Mouse (Mus musculus) kidney, postnatal 0 days (tissue): ENCODE measurements at regions not wholly inside any gene's neighbourhood (a gene's known extent, or its start where the extent isn't known, plus 50 kb on each side); places are given as distances from the start of the nearest gene placed in this dataset.

Experiments
- ATAC-seq: fragments of 200-750 bp; cut with Nextera tagmentation; replicated peaks from 2 replicates; pipeline ENCODE4 v1.8.0; 2017; ENCODE audit warnings: low read depth, moderate number of reproducible peaks, moderate TSS enrichment, moderate library complexity; ENCODE audit not compliant: low FRiP score
- DNase-seq: peaks from one replicate; pipeline ENCODE4 v3.0.0-alpha.2; 2016; ENCODE audit warnings: low spot score
- H3K27ac ChIP-seq: fragments of 300-500 bp; sonication (generic); 2 replicates; pipeline ENCODE4 v1.5.1; 2014; ENCODE audit warnings: mild to moderate bottlenecking
- H3K27me3 ChIP-seq: fragments of 300-500 bp; sonication (generic); 2 replicates; pipeline ENCODE4 v1.6.1; 2014; ENCODE audit warnings: low read length, mixed read lengths; ENCODE audit not compliant: insufficient read depth
- H3K36me3 ChIP-seq: fragments of 300-500 bp; sonication (generic); 2 replicates; pipeline ENCODE4 v1.6.1; 2014; ENCODE audit warnings: low read length, mixed read lengths; ENCODE audit not compliant: insufficient read depth
- H3K4me1 ChIP-seq: fragments of 300-500 bp; sonication (generic); replicated peaks from 2 replicates; pipeline ENCODE4 v1.6.1; 2014; ENCODE audit warnings: antibody characterized with exemption, low read length, mixed read lengths; ENCODE audit not compliant: insufficient read depth
- H3K4me2 ChIP-seq: fragments of 300-500 bp; sonication (generic); 2 replicates; pipeline ENCODE4 v1.6.1; 2014; ENCODE audit warnings: mild to moderate bottlenecking, low read length, moderate library complexity, mixed read lengths
- H3K4me3 ChIP-seq: fragments of 300-500 bp; sonication (generic); replicated peaks from 2 replicates; pipeline ENCODE4 v1.5.1; 2014; ENCODE audit warnings: low read depth, low read length
- H3K9ac ChIP-seq: fragments of 300-500 bp; sonication (generic); 2 replicates; pipeline ENCODE4 v1.6.1; 2014; ENCODE audit warnings: low read depth, low read length
- H3K9me3 ChIP-seq: fragments of 300-500 bp; sonication (generic); replicated peaks from 2 replicates; pipeline ENCODE4 v1.6.1; 2016; ENCODE audit warnings: low read length, inconsistent platforms, mixed read lengths
- CTCF ChIP-seq: IDR thresholded peaks from 2 replicates; pipeline ENCODE4 v1.5.1; 2016; ENCODE audit warnings: antibody characterized with exemption, low read depth, mild to moderate bottlenecking, moderate library complexity
- WGBS: fragments of 180-500 bp; shearing (Covaris S2); extraction: QIAGEN DNeasy Blood & Tissue Kit; methylation state at CpG from one replicate; pipeline ENCODE4 v1.1.7; 2014; 5-methylcytosine and 5-hydroxymethylcytosine counted together

GRCm38 (mm10) chr11:113121307-113121706 is 339.3 kb downstream of the Sox9 start:
- TF ChIP-seq CTCF: no peak
- no peak overlapping the region for H3K4me3 ChIP-seq
- H3K4me1 ChIP-seq: no peaks in the 10 kb centered on the region
- DNase-seq: no peak
- no peak overlapping the region for H3K27ac ChIP-seq
- WGBS: 56% methylated on average over 12 of the region's 12 CpGs
- H3K4me2 ChIP-seq: no peak overlapping the region
- H3K9me3 ChIP-seq: no peaks in the 10 kb centered on the region
- no peak overlapping the region for H3K9ac ChIP-seq
- ATAC-seq: no peak
- no peaks in the 10 kb centered on the region for H3K27me3 ChIP-seq
- H3K36me3 ChIP-seq: no peaks in the 10 kb centered on the region

- Histone ChIP-seq H3K36me3 (no peaks in the 10 kb centered on the region), H3K9me3 (no peaks in the 10 kb centered on the region), H3K4me1 (no peaks in the 10 kb centered on the region), H3K9ac (no peak overlapping the region), H3K4me2 (no peak overlapping the region), H3K27me3 (no peaks in the 10 kb centered on the region), H3K4me3 (no peak overlapping the region), H3K27ac (no peak overlapping the region)
- 60% methylated on average over 9 of the region's 9 CpGs for WGBS
- no peak for DNase-seq
- TF ChIP-seq CTCF: no peak
- ATAC-seq: no peak
Observed at GRCm38 (mm10) chr11:113122137-113122536, 340.1 kb downstream of the Sox9 start.

GRCm38 (mm10) chr11:113122964-113123363 is 340.9 kb downstream of the Sox9 start:
- 60% methylated on average over 2 of the region's 2 CpGs for WGBS
- Histone ChIP-seq H3K27ac (no peak overlapping the region), H3K4me1 (no peaks in the 10 kb centered on the region), H3K4me3 (no peak overlapping the region), H3K36me3 (no peaks in the 10 kb centered on the region), H3K9me3 (no peaks in the 10 kb centered on the region), H3K27me3 (no peaks in the 10 kb centered on the region), H3K9ac (no peak overlapping the region), H3K4me2 (no peak overlapping the region)
- no peak for DNase-seq
- TF ChIP-seq CTCF: no peak
- no peak for ATAC-seq

GRCm38 (mm10) chr11:113125832-113126231 is 343.8 kb downstream of the Sox9 start:
- Histone ChIP-seq H3K27me3 (no peaks in the 10 kb centered on the region), H3K9me3 (no peaks in the 10 kb centered on the region), H3K4me1 (no peaks in the 10 kb centered on the region), H3K4me2 (no peak overlapping the region), H3K27ac (no peak overlapping the region), H3K4me3 (no peak overlapping the region), H3K36me3 (0 out of 2 replicates have a peak, but pooled peaks cover 4% of the 10 kb centered on the region), H3K9ac (no peak overlapping the region)
- DNase-seq: no peak
- ATAC-seq: no peak
- TF ChIP-seq CTCF: no peak
- 80% methylated on average over 7 of the region's 7 CpGs for WGBS

- no peak overlapping the region for H3K4me3 ChIP-seq
- H3K9ac ChIP-seq: no peak overlapping the region
- DNase-seq (no peak), ATAC-seq (no peak)
- no peaks in the 10 kb centered on the region for H3K27me3 ChIP-seq
- H3K9me3 ChIP-seq: no peaks in the 10 kb centered on the region
- 0 out of 2 replicates have a peak, but pooled peaks cover 4% of the 10 kb centered on the region for H3K36me3 ChIP-seq
- H3K27ac ChIP-seq: no peak overlapping the region
- H3K4me1 ChIP-seq: no peaks in the 10 kb centered on the region
- WGBS: 87% methylated on average over 5 of the region's 5 CpGs
- no peak overlapping the region for H3K4me2 ChIP-seq
- TF ChIP-seq CTCF: no peak
Observed at GRCm38 (mm10) chr11:113129192-113129591, 347.2 kb downstream of the Sox9 start.

- H3K4me3 ChIP-seq: no peak overlapping the region
- no peak overlapping the region for H3K27ac ChIP-seq
- H3K4me1 ChIP-seq: no peaks in the 10 kb centered on the region
- DNase-seq: no peak
- H3K4me2 ChIP-seq: no peak overlapping the region
- no peak for ATAC-seq
- H3K36me3 ChIP-seq: 0 out of 2 replicates have a peak, but pooled peaks cover 4% of the 10 kb centered on the region
- WGBS: 93% methylated on average over 7 of the region's 7 CpGs
- no peaks in the 10 kb centered on the region for H3K9me3 ChIP-seq
- no peak for TF ChIP-seq CTCF
- no peaks in the 10 kb centered on the region for H3K27me3 ChIP-seq
- no peak overlapping the region for H3K9ac ChIP-seq
Observed at GRCm38 (mm10) chr11:113129975-113130374, 348.0 kb downstream of the Sox9 start.
